Mouse (Mus musculus) ES-Bruce4 (cell line): ENCODE results near the gene Pigl.

Experiments
- CTCF ChIP-seq: IDR thresholded peaks from one replicate; pipeline ENCODE4 v1.8.1; 2011; ENCODE audit warnings: low read depth, low read length
- POLR2A ChIP-seq: IDR thresholded peaks from one replicate; pipeline ENCODE4 v1.8.1; 2011; ENCODE audit warnings: low read length; ENCODE audit not compliant: insufficient read depth

DNA sequence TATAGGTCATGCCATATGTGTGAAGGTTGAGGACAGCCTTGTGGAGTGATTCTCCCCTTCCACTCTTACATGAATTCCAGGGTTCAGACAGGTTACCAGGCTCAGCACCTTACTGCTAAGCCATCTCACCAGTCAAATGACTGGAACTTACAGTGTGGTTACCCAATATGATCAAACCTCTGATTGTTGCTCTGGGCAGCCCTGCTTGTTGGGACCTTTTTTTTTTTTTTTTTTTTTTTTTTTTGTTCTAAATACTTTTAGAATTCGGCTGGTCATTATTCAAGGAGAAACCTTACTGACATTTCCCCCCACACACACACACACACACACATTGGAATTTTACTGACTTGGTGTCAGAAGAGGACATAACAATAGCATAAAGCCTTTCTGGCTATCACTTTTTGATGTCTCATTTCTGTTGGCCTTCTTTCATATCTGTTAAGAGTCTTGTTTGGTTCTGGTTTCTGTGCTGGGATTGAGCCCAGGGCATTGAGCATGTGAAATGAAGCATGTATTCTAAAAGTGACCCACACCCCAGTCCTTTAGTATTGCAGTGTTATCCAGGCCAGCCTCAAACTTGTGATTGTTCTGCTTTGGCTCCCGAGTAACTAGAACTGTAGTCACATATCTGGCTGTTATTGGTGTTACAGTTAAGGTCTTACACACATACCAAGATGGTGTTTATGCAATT is 5.1 kb downstream of the Pigl start:
- TF ChIP-seq POLR2A (no peak), CTCF (no peak)
